Mouse (Mus musculus) cortical plate, adult 2 months (tissue): Measurements from ENCODE around the gene Lrsam1.

ENCODE experiments used
- CTCF ChIP-seq: fragments of 200-500 bp; IDR thresholded peaks from 2 replicates; pipeline ENCODE4 v1.5.1; 2011; ENCODE audit warnings: mild to moderate bottlenecking, control low read depth, low read length; ENCODE audit not compliant: insufficient read depth; ENCODE audit errors: extremely low read depth
- POLR2A ChIP-seq: fragments of 200-500 bp; IDR thresholded peaks from 2 replicates; pipeline ENCODE4 v1.6.1; 2011; ENCODE audit warnings: mild to moderate bottlenecking, low read length, control low read depth; ENCODE audit not compliant: insufficient read depth; ENCODE audit errors: extremely low read depth

GRCm38 (mm10) chr2:32931730-32932129, 29.7 kb downstream of the Lrsam1 start:
- TF ChIP-seq CTCF = no peak
- TF ChIP-seq POLR2A = no peak
